30 mouse cellular contexts compared by ENCODE assay signal in the genomic region with DNA sequence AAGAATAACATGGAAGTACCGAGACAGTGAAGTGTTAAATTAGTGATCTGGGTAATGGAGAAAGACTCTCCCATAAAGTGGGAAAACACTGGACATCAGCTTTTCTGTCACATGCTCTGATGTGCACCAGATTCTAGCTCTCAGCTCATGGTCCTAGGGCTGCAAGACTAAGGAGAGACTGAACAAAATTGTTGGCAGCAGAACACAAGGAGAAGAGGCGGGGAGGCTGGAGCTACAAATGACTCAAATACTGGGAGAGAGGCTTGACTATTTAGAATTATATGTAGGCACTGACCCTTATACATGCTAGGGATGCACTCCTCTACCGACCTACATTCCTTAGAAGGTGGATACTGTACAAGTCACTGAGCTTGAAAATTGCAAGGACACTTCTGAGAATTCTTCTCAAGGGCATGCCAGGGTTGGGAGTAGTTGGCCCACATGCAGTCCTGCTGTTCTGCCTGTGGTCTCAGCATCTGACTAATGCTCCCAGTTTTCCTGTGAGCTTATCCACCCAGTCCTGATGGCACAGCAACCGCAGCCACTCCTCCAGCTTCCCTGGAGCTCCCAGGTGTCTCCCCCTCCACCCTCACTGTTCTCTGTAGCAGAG. TPM values are rescaled to one million over a fixed set of nuclear protein-coding genes. Genes with fewer than 3 reads are reported as not detected.
DNase-seq lines count a peak whose midpoint lies in the region; ATAC-seq lines count a peak whose summit lies in the region.
"Had no signal": no experiment of that assay in that cellular context is flagged by ENCODE, and none has a peak within 500 bp of the region (broad histone marks: within the 10 kb centered on the region; RNA-seq: fewer than 3 reads in every experiment).

No protein-coding gene starts in this region.

- H3K27me3 ChIP-seq in heart, embryonic 10.5 days (ENCODE audit: insufficient read depth, poor library complexity, severe bottlenecking): no peaks in the 10 kb centered on the region
- peaks cover 3% of the 10 kb centered on the region; the same call in 1 of the 2 replicates for H3K27me3 ChIP-seq in heart, embryonic 11.5 days (ENCODE audit: control insufficient read depth, insufficient read depth, low read length)
- H3K27me3 ChIP-seq: forebrain, embryonic 13.5 days; hindbrain, embryonic 13.5 days; neural tube, embryonic 15.5 days had no signal

- H3K4me2 ChIP-seq in heart, embryonic 11.5 days: no peak overlapping the region
- H3K4me2 ChIP-seq: forebrain, embryonic 13.5 days; hindbrain, embryonic 13.5 days; lung, embryonic 14.5 days; neural tube, embryonic 15.5 days had no signal

- H3K27ac ChIP-seq in heart, embryonic 10.5 days: 0 out of 2 replicates have a peak overlapping the region, but pooled peaks have one; percentile 54
- H3K27ac ChIP-seq in heart, embryonic 11.5 days (ENCODE audit: low read depth, low read length): no peak overlapping the region
- H3K27ac ChIP-seq: forebrain, embryonic 13.5 days; gastrocnemius, adult 2 months; hindbrain, embryonic 13.5 days; liver, embryonic 14.5 days; neural tube, embryonic 15.5 days; stomach, postnatal 0 days had no signal

- H3K4me1 ChIP-seq in heart, embryonic 10.5 days: peaks cover 14% of the 10 kb centered on the region
- no peaks in the 10 kb centered on the region for H3K4me1 ChIP-seq in heart, embryonic 11.5 days (ENCODE audit: control insufficient read depth, insufficient read depth, low read length)
- H3K4me1 ChIP-seq: forebrain, embryonic 13.5 days; hindbrain, embryonic 13.5 days; neural tube, embryonic 15.5 days had no signal

- 58% methylated on average over 4 of the region's 4 CpGs for WGBS in heart, embryonic 10.5 days
- WGBS in heart, embryonic 11.5 days (ENCODE audit: insufficient replicate concordance): 61% methylated on average over 4 of the region's 4 CpGs

- H3K4me3 ChIP-seq in heart, embryonic 10.5 days: no peak overlapping the region
- no peak overlapping the region for H3K4me3 ChIP-seq in heart, embryonic 11.5 days (ENCODE audit: low read depth, low read length)
- H3K4me3 ChIP-seq: forebrain, embryonic 13.5 days; gastrocnemius, adult 2 months; hindbrain, embryonic 13.5 days; neural tube, embryonic 15.5 days had no signal

- H3K9ac ChIP-seq in heart, embryonic 11.5 days (ENCODE audit: low read depth, low read length): no peak overlapping the region
- H3K9ac ChIP-seq: forebrain, embryonic 13.5 days; hindbrain, embryonic 13.5 days; liver, embryonic 14.5 days; lung, embryonic 14.5 days; neural tube, embryonic 15.5 days had no signal

- no peaks in the 10 kb centered on the region for H3K36me3 ChIP-seq in heart, embryonic 10.5 days
- H3K36me3 ChIP-seq in heart, embryonic 11.5 days (ENCODE audit: control insufficient read depth, insufficient read depth, low read length): no peaks in the 10 kb centered on the region
- H3K36me3 ChIP-seq: G1E; hindbrain, embryonic 13.5 days; neural tube, embryonic 15.5 days had no signal

- H3K9me3 ChIP-seq in heart, embryonic 10.5 days: no peaks in the 10 kb centered on the region
- no peaks in the 10 kb centered on the region for H3K9me3 ChIP-seq in heart, embryonic 11.5 days (replicated peaks; ENCODE audit: control insufficient read depth, low read length)
- H3K9me3 ChIP-seq: forebrain, embryonic 13.5 days; G1E; hindbrain, embryonic 13.5 days; neural tube, embryonic 15.5 days had no signal

- peak; percentile 50 for DNase-seq in adrenal gland, adult 2 months
- no peak for DNase-seq in adrenal gland, postnatal 36 days
- no peak for DNase-seq in heart, embryonic 10.5 days (ENCODE audit: low spot score)
- peak; percentile 34 for DNase-seq in right cerebral cortex, adult 18-20 months
- DNase-seq in right cerebral cortex, postnatal 14 days: no peak
- no peak for DNase-seq in gastrocnemius, postnatal 25 days
- DNase-seq: adrenal gland, adult 8-10 months; cerebellum, adult 2 months; cerebellum, postnatal 25 days; gastrocnemius, adult 2 months; heart, postnatal 4 days; kidney, postnatal 36 days; left cerebral cortex, postnatal 4 days; liver; lung, embryonic 14.5 days; lung, postnatal 14 days; midbrain, embryonic 14.5 days; right cerebral cortex, postnatal 4 days; thymus, adult 18-20 months; thymus, postnatal 25 days had no signal

- ATAC-seq in heart, embryonic 11.5 days (replicated peaks; ENCODE audit: insufficient number of reproducible peaks, low FRiP score, low TSS enrichment): no peak
- ATAC-seq: forebrain, embryonic 13.5 days; intestine, embryonic 16.5 days had no signal

RNA-seq across cellular contexts. Expression of gene Trank1, which starts 23.1 kb away (rescaled TPM):
- 10 to 100 TPM; 37.5 to 84.7 TPM for total RNA-seq in adrenal gland, adult 2 months (2021)
- polyA plus RNA-seq in adrenal gland, adult 2 months (2012; rRNA removed): 51.5 and 57.8 TPM in 2 replicates
- total RNA-seq in adrenal gland, postnatal 36 days (2021): 100 to 1,000 TPM in 1 of 2 experiments, 10 to 100 TPM in 1; 47.0 to 175 TPM
- 0.08 and 0.21 TPM in 2 replicates for polyA plus RNA-seq in heart, embryonic 10.5 days (2016; fragmentation: Nextera tagmentation; extraction: Ambion mirVana)
- 0.11 and 0.13 TPM in 2 replicates for polyA plus RNA-seq in heart, embryonic 11.5 days (2014; fragmentation: Nextera tagmentation; extraction: Ambion mirVana)
- total RNA-seq in gastrocnemius, postnatal 25 days (2021): under 1 TPM; 0.05 to 0.19 TPM
- total RNA-seq: gastrocnemius, adult 2 months had no signal
- polyA plus RNA-seq: G1E; heart, embryonic 16.5 days; spleen, adult 2 months had no signal

Comparison
In these comparisons a context has a peak if more than half of its experiments do, and no peak if none do; other contexts are left out.
1. DNase-seq: peak in adrenal gland, adult 2 months (single experiment) and right cerebral cortex, adult 18-20 months (single experiment); none in adrenal gland, postnatal 36 days (0 of 2), heart, embryonic 10.5 days (single experiment), right cerebral cortex, postnatal 14 days (single experiment) and gastrocnemius, postnatal 25 days (single experiment).
2. RNA of gene Trank1, which starts 23.1 kb away (total RNA-seq): 47.0 to 175 TPM in adrenal gland, postnatal 36 days and 37.5 to 84.7 TPM in adrenal gland, adult 2 months; 0.05 to 0.19 TPM in gastrocnemius, postnatal 25 days; every median in the first group is over 10 times any median in the second.